Mouse (Mus musculus): Measurements from ENCODE around the gene Sult6b2.

The Sult6b2 gene

GRCm38 (mm10) chr6:142804402-142804801 is at the start of gene Sult6b2:
Gene Sult6b2 (minus strand): TSS chr6:142804502.
- no peak for DNase-seq (ENCODE audit: low spot score)

GRCm38 (mm10) chr6:142852419-142853377 is 48.4 kb upstream of the Sult6b2 start:
- no peak for DNase-seq (ENCODE audit: low spot score)

GRCm38 (mm10) chr6:142850436-142850835 is 46.1 kb upstream of the Sult6b2 start:
- no peak for DNase-seq (ENCODE audit: low spot score)

GRCm38 (mm10) chr6:142849326-142849725 is 45.0 kb upstream of the Sult6b2 start:
- DNase-seq (ENCODE audit: low spot score) = no peak

GRCm38 (mm10) chr6:142847914-142848674 is 43.8 kb upstream of the Sult6b2 start:
- no peak for DNase-seq (ENCODE audit: low spot score)

GRCm38 (mm10) chr6:142846855-142847254 is 42.6 kb upstream of the Sult6b2 start:
- DNase-seq (ENCODE audit: low spot score) = no peak

GRCm38 (mm10) chr6:142845066-142845465 is 40.8 kb upstream of the Sult6b2 start:
- DNase-seq (ENCODE audit: low spot score) = no peak

GRCm38 (mm10) chr6:142844061-142844460 is 39.8 kb upstream of the Sult6b2 start:
- DNase-seq (ENCODE audit: low spot score) = no peak

- no peak for DNase-seq (ENCODE audit: low spot score)
These were observed 34.2 kb upstream of the Sult6b2 start for GRCm38 (mm10) chr6:142838501-142838900.

GRCm38 (mm10) chr6:142837326-142837725 is 33.0 kb upstream of the Sult6b2 start:
- no peak for DNase-seq (ENCODE audit: low spot score)

- no peak for DNase-seq (ENCODE audit: low spot score)
These were observed 31.4 kb upstream of the Sult6b2 start for GRCm38 (mm10) chr6:142835726-142836125.

- no peak for DNase-seq (ENCODE audit: low spot score)
These were observed 30.6 kb upstream of the Sult6b2 start for GRCm38 (mm10) chr6:142834911-142835310.

- no peak for DNase-seq (ENCODE audit: low spot score)
These were observed 27.4 kb upstream of the Sult6b2 start for GRCm38 (mm10) chr6:142831706-142832105.

- DNase-seq (ENCODE audit: low spot score) = no peak
These were observed 26.9 kb upstream of the Sult6b2 start for GRCm38 (mm10) chr6:142831243-142831642.

GRCm38 (mm10) chr6:142830221-142830620 is 25.9 kb upstream of the Sult6b2 start:
- no peak for DNase-seq (ENCODE audit: low spot score)

GRCm38 (mm10) chr6:142825449-142825848 is 21.1 kb upstream of the Sult6b2 start:
- no peak for DNase-seq (ENCODE audit: low spot score)

GRCm38 (mm10) chr6:142823008-142823787 is 18.9 kb upstream of the Sult6b2 start:
- DNase-seq (ENCODE audit: low spot score) = no peak

- no peak for DNase-seq (ENCODE audit: low spot score)
These were observed 14.0 kb upstream of the Sult6b2 start for GRCm38 (mm10) chr6:142818306-142818705.

- DNase-seq (ENCODE audit: low spot score) = no peak
These were observed 11.2 kb upstream of the Sult6b2 start for GRCm38 (mm10) chr6:142815513-142815912.

GRCm38 (mm10) chr6:142814495-142814921 is 10.2 kb upstream of the Sult6b2 start:
- peak; percentile 45 for DNase-seq (ENCODE audit: low spot score)

GRCm38 (mm10) chr6:142814011-142814410 is 9.7 kb upstream of the Sult6b2 start:
- no peak for DNase-seq (ENCODE audit: low spot score)

GRCm38 (mm10) chr6:142812969-142813368 is 8.7 kb upstream of the Sult6b2 start:
- no peak for DNase-seq (ENCODE audit: low spot score)

Measured in ovary, postnatal 10 days (tissue).